Mouse (Mus musculus) embryonic facial prominence, embryonic 11.5 days (tissue): ENCODE results near the gene Nectin2. TPM values are rescaled to one million over a fixed set of nuclear protein-coding genes. Genes with fewer than 3 reads are reported as not detected.
A peak's percentile ranks its signal among the peaks of the same experiment; 100 is the strongest.
"Not testable (repeated sequence)": the region's sequence is repeated elsewhere in the genome, so short reads cannot be mapped to it uniquely, and the experiment has no call there.

Experiments used
- ATAC-seq: fragments of 200-750 bp; cut with Nextera tagmentation; replicated peaks from 2 replicates; pipeline ENCODE4 v1.8.0; 2017; ENCODE audit warnings: low read depth; ENCODE audit not compliant: insufficient number of reproducible peaks, low FRiP score, low TSS enrichment
- DNase-seq: peaks from one replicate; pipeline ENCODE4 v3.0.0-alpha.2; 2015; ENCODE audit warnings: low spot score
- H3K27ac ChIP-seq: fragments of 300-500 bp; sonication (generic); replicated peaks from 2 replicates; pipeline ENCODE4 v1.5.1; 2014; ENCODE audit warnings: mild to moderate bottlenecking, low read depth, low read length, control low read depth
- H3K27me3 ChIP-seq: fragments of 300-500 bp; sonication (generic); 2 replicates; pipeline ENCODE4 v1.6.1; 2014; ENCODE audit warnings: mild to moderate bottlenecking, low read length, moderate library complexity, mixed read lengths; ENCODE audit not compliant: control insufficient read depth, insufficient read depth
- H3K36me3 ChIP-seq: fragments of 300-500 bp; sonication (generic); replicated peaks from 2 replicates; pipeline ENCODE4 v1.6.1; 2014; ENCODE audit warnings: low read depth, mild to moderate bottlenecking, low read length, moderate library complexity, mixed read lengths; ENCODE audit not compliant: control insufficient read depth, insufficient read depth
- H3K4me1 ChIP-seq: fragments of 300-500 bp; sonication (generic); 2 replicates; pipeline ENCODE4 v1.6.1; 2014; ENCODE audit warnings: low read length, mixed read lengths; ENCODE audit not compliant: control insufficient read depth, insufficient read depth
- H3K4me2 ChIP-seq: fragments of 300-500 bp; sonication (generic); 2 replicates; pipeline ENCODE4 v1.6.1; 2014; ENCODE audit warnings: low read depth, mild to moderate bottlenecking, control low read depth, low read length, moderate library complexity
- H3K4me3 ChIP-seq: fragments of 300-500 bp; sonication (generic); 2 replicates; pipeline ENCODE4 v1.5.1; 2014; ENCODE audit warnings: low read depth, low read length, control low read depth
- H3K9ac ChIP-seq: fragments of 300-500 bp; sonication (generic); replicated peaks from 2 replicates; pipeline ENCODE4 v1.6.1; 2014; ENCODE audit warnings: mild to moderate bottlenecking, control low read depth, low read length
- H3K9me3 ChIP-seq: fragments of 300-500 bp; sonication (generic); replicated peaks from 2 replicates; pipeline ENCODE4 v1.6.1; 2016; ENCODE audit warnings: mild to moderate bottlenecking, low read length, inconsistent platforms, mixed read lengths; ENCODE audit not compliant: control insufficient read depth
- WGBS: fragments of 180-500 bp; shearing (Covaris S2); extraction: QIAGEN DNeasy Blood & Tissue Kit; methylation state at CpG from one replicate; pipeline ENCODE4 v1.1.7; 2014; 5-methylcytosine and 5-hydroxymethylcytosine counted together
- polyA plus RNA-seq: library from polyadenylated mRNA; unstranded; fragments of >200 nt; fragmentation: Nextera tagmentation; extraction: Ambion mirVana; gene quantifications from 2 replicates; pipeline ENCODE4 v1.2.1, GENCODE M21; 2014

Gene Nectin2
- polyA plus RNA-seq, 1 experiment from 2014 or later: 69.8 TPM

- ATAC-seq: no peak
- Histone ChIP-seq H3K27me3 (no peaks in the 10 kb centered on the region), H3K9ac (no peak overlapping the region), H3K4me3 (no peak overlapping the region), H3K36me3 (no peaks in the 10 kb centered on the region), H3K27ac (no peak overlapping the region), H3K9me3 (no peaks in the 10 kb centered on the region), H3K4me2 (no peak overlapping the region), H3K4me1 (no peaks in the 10 kb centered on the region; the same call in 1 of the 2 replicates)
- DNase-seq: no peak
- WGBS: 77% methylated on average over 6 of the region's 6 CpGs
Measured at GRCm38 (mm10) chr7:19691434-19691833, 58.8 kb downstream of the Nectin2 start.

- Histone ChIP-seq H3K4me1 (no peaks in the 10 kb centered on the region; the same call in 1 of the 2 replicates), H3K36me3 (no peaks in the 10 kb centered on the region), H3K9ac (no peak overlapping the region), H3K9me3 (no peaks in the 10 kb centered on the region), H3K4me3 (no peak overlapping the region), H3K27ac (no peak overlapping the region), H3K27me3 (no peaks in the 10 kb centered on the region), H3K4me2 (no peak overlapping the region)
- WGBS: 89% methylated on average over 4 of the region's 4 CpGs
- DNase-seq (no peak), ATAC-seq (no peak)
Measured at GRCm38 (mm10) chr7:19690845-19691244, 59.4 kb downstream of the Nectin2 start.

- DNase-seq (no peak), ATAC-seq (no peak)
- Histone ChIP-seq H3K27ac (no peak overlapping the region), H3K4me2 (no peak overlapping the region), H3K27me3 (no peaks in the 10 kb centered on the region), H3K9ac (no peak overlapping the region), H3K4me3 (no peak overlapping the region), H3K4me1 (no peaks in the 10 kb centered on the region; the same call in 1 of the 2 replicates), H3K9me3 (no peaks in the 10 kb centered on the region), H3K36me3 (no peaks in the 10 kb centered on the region)
- 98% methylated on average over 2 of the region's 2 CpGs for WGBS
Measured at GRCm38 (mm10) chr7:19688611-19689010, 61.7 kb downstream of the Nectin2 start.

- no peak overlapping the region for H3K27ac ChIP-seq
Measured at GRCm38 (mm10) chr7:19688101-19688500, 62.2 kb downstream of the Nectin2 start.

GRCm38 (mm10) chr7:19686927-19687583 lies 63.2 kb downstream of the Nectin2 start:
- 66% methylated on average over 8 of the region's 8 CpGs for WGBS
- not testable (repeated sequence) for H3K9me3 ChIP-seq, H3K4me3 ChIP-seq, H3K36me3 ChIP-seq, H3K9ac ChIP-seq, H3K4me1 ChIP-seq, H3K4me2 ChIP-seq, H3K27me3 ChIP-seq
- H3K27ac ChIP-seq: 0 out of 2 replicates have a peak overlapping the region, but pooled peaks have one; percentile 35
- ATAC-seq (0 out of 2 replicates have a peak, but pooled peaks have one; percentile 53), DNase-seq (peak; percentile 76)

More at GRCm38 (mm10) chr7:19688101-19688500, 62.2 kb downstream of the Nectin2 start:
- H3K4me2 ChIP-seq: no peak overlapping the region
- no peaks in the 10 kb centered on the region for H3K36me3 ChIP-seq
- H3K9ac ChIP-seq: no peak overlapping the region
- ATAC-seq (no peak), DNase-seq (no peak)
- no peak overlapping the region for H3K4me3 ChIP-seq
- H3K4me1 ChIP-seq: no peaks in the 10 kb centered on the region; the same call in 1 of the 2 replicates
- no peaks in the 10 kb centered on the region for H3K27me3 ChIP-seq
- no peaks in the 10 kb centered on the region for H3K9me3 ChIP-seq
- 91% methylated on average over 10 of the region's 10 CpGs for WGBS

- 84% methylated on average over 6 of the region's 6 CpGs for WGBS
Measured at GRCm38 (mm10) chr7:19686521-19686920, 63.8 kb downstream of the Nectin2 start.

GRCm38 (mm10) chr7:19685374-19685773 lies 64.9 kb downstream of the Nectin2 start:
- no peak for DNase-seq
- no peak overlapping the region for H3K9ac ChIP-seq
- H3K4me3 ChIP-seq: no peak overlapping the region
- no peaks in the 10 kb centered on the region for H3K36me3 ChIP-seq
- H3K27me3 ChIP-seq: no peaks in the 10 kb centered on the region
- no peak for ATAC-seq
- no peak overlapping the region for H3K27ac ChIP-seq
- H3K4me1 ChIP-seq: no peaks in the 10 kb centered on the region
- no peak overlapping the region for H3K4me2 ChIP-seq
- H3K9me3 ChIP-seq: no peaks in the 10 kb centered on the region
- WGBS: 64% methylated on average over 4 of the region's 4 CpGs

More at GRCm38 (mm10) chr7:19686521-19686920, 63.8 kb downstream of the Nectin2 start:
- Histone ChIP-seq H3K9ac (no peak overlapping the region), H3K27me3 (no peaks in the 10 kb centered on the region), H3K4me1 (no peaks in the 10 kb centered on the region), H3K4me2 (no peak overlapping the region), H3K36me3 (no peaks in the 10 kb centered on the region), H3K27ac (0 out of 2 replicates have a peak overlapping the region, but pooled peaks have one; percentile 35), H3K4me3 (no peak overlapping the region), H3K9me3 (no peaks in the 10 kb centered on the region)
- DNase-seq: no peak
- ATAC-seq: no peak

GRCm38 (mm10) chr7:19683771-19684201 lies 66.5 kb downstream of the Nectin2 start:
- Histone ChIP-seq H3K9ac (no peak overlapping the region), H3K4me2 (no peak overlapping the region), H3K27me3 (no peaks in the 10 kb centered on the region), H3K27ac (no peak overlapping the region), H3K4me1 (no peaks in the 10 kb centered on the region), H3K9me3 (no peaks in the 10 kb centered on the region), H3K4me3 (no peak overlapping the region), H3K36me3 (no peaks in the 10 kb centered on the region)
- no peak for ATAC-seq
- no peak for DNase-seq
- 76% methylated on average over 6 of the region's 6 CpGs for WGBS
